Mouse (Mus musculus) lung, adult 2 months (tissue): ENCODE measurements at regions not wholly inside any gene's neighbourhood (a gene's known extent, or its start where the extent isn't known, plus 50 kb on each side); places are given as distances from the start of the nearest gene placed in this dataset.
A peak's percentile ranks its signal among the peaks of the same experiment; 100 is the strongest.

ENCODE experiments used
- DNase-seq: peaks from one replicate; pipeline ENCODE4 v3.0.0; 2022
- H3K4me1 ChIP-seq: fragments of 200-500 bp; 2 replicates; pipeline ENCODE4 v1.6.1; 2011; ENCODE audit warnings: low read length; ENCODE audit not compliant: control insufficient read depth, insufficient read depth
- H3K4me3 ChIP-seq: fragments of 200-500 bp; replicated peaks from 2 replicates; pipeline ENCODE3; 2011; ENCODE audit warnings: low read depth, mild to moderate bottlenecking, control low read depth, low read length; ENCODE audit errors: extremely low read depth
- CTCF ChIP-seq: fragments of 200-500 bp; IDR thresholded peaks from 2 replicates; pipeline ENCODE4 v1.5.1; 2011; ENCODE audit warnings: mild to moderate bottlenecking, low read length, control low read depth; ENCODE audit not compliant: insufficient read depth
- POLR2A ChIP-seq: fragments of 200-500 bp; IDR thresholded peaks from 2 replicates; pipeline ENCODE4 v1.6.1; 2011; ENCODE audit warnings: low read depth, mild to moderate bottlenecking, control low read depth, low read length, borderline replicate concordance; ENCODE audit errors: extremely low read depth
- WGBS: fragments of 180-500 bp; shearing (Covaris S2); methylation state at CpG from one replicate; pipeline ENCODE4 v1.1.7; 2018; 5-methylcytosine and 5-hydroxymethylcytosine counted together

GRCm38 (mm10) chr7:69398299-69398698 is 649.3 kb upstream of the Arrdc4 start:
- no peak for DNase-seq
- no peak for TF ChIP-seq POLR2A
- TF ChIP-seq CTCF = no peak
- H3K4me1 ChIP-seq = no peaks in the 10 kb centered on the region
- no peak overlapping the region for H3K4me3 ChIP-seq
- 66% methylated on average over 4 of the region's 4 CpGs for WGBS

DNA sequence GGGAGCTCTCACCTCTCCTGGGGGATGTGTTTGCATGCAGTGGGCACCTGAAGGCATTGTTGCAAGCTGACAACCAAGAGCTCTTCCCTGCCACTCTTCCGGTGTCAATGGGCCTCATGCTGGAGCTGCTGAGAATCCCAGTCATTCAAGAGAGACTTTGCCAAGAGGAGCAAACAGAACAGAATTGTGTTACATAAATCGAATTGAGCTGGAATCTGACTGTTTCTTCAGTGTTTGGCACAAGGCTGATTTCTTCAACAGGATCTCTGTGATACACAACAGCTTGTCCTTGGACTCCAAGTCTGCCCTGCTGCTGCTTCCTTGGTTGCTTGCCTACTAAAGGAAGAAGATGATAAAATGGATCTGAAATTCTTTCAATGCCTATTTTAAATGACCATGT is 647.8 kb upstream of the Arrdc4 start:
- TF ChIP-seq POLR2A (no peak), CTCF (no peak)
- Histone ChIP-seq H3K4me3 (no peak overlapping the region), H3K4me1 (no peaks in the 10 kb centered on the region)
- 61% methylated on average over 2 of the region's 2 CpGs for WGBS
- DNase-seq = peak; percentile 2
